Mouse (Mus musculus) E14TG2a.4 (cell line): ENCODE data around the gene Gm44511.
"Not testable (repeated sequence)": the region's sequence is repeated elsewhere in the genome, so short reads cannot be mapped to it uniquely, and the experiment has no call there.

Source experiments
- H3K27me3 ChIP-seq: 2 replicates; pipeline ENCODE4 v1.6.1; 2014; ENCODE audit warnings: low read length, control low read depth; ENCODE audit not compliant: insufficient read depth
- H3K36me3 ChIP-seq: 2 replicates; pipeline ENCODE4 v1.6.1; 2014; ENCODE audit warnings: low read length, control low read depth; ENCODE audit not compliant: insufficient read depth
- H3K4me1 ChIP-seq: replicated peaks from 2 replicates; pipeline ENCODE4 v1.6.1; 2014; ENCODE audit warnings: low read depth, low read length, control low read depth
- H3K4me3 ChIP-seq: replicated peaks from 2 replicates; pipeline ENCODE4 v1.5.1; 2014; ENCODE audit warnings: mild to moderate bottlenecking, low read length
- H3K9me3 ChIP-seq: 2 replicates; pipeline ENCODE4 v1.6.1; 2014; ENCODE audit warnings: low read length, control low read depth
- CTCF ChIP-seq: conservative IDR thresholded peaks from 2 replicates; pipeline ENCODE4 v1.5.1; 2014; ENCODE audit warnings: low read length
- NANOG ChIP-seq: IDR thresholded peaks from 2 replicates; pipeline ENCODE4 v1.6.1; 2014; ENCODE audit warnings: borderline replicate concordance, low read length, mixed read lengths
- POU5F1 ChIP-seq: IDR thresholded peaks from 2 replicates; pipeline ENCODE4 v1.6.1; 2014; ENCODE audit warnings: low read length, borderline replicate concordance

The Gm44511 gene

DNA sequence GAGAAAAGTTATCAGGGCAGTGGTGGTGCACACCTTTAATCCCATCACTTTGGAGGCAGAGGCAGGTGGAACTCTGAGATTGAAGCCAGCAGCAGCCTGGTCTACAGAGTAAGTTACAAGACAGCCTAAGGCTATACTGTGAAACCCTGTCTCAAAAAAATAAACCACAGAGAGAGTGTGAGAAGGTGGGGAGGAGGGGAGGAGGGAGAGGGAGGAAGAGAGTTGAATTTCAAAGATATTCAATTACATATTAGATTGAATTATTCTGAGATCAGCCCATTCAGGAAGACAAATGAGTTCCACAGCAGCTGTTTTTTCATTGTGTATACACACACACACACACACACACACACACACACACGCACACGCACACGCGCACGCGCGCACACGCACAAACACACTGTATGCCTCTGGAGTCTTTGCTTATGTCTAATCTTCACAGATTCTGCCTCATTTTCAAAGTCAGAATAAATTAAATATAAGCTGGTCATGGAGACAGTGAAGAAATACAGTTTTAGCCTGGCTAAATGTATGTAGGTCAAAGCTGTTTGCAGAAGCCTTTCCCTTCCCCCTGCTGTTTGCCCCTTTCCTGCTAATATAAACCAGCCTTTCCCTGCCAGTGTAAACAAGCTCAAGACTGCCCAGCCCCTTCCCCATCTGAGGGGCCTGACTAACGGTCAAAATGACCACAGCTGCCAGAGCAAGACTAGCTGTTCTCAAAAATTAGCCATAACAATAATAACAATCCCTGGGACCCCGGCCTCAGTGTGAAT is 56.4 kb downstream of the Gm44511 start:
- TF ChIP-seq NANOG (no peak), CTCF (no peak), POU5F1 (no peak)
- peaks cover 21% of the 10 kb centered on the region for H3K9me3 ChIP-seq
- H3K4me1 ChIP-seq, result peaks cover 6% of the 10 kb centered on the region
- no peaks in the 10 kb centered on the region for H3K27me3 ChIP-seq
- H3K4me3 ChIP-seq, result no peak overlapping the region
- no peaks in the 10 kb centered on the region for H3K36me3 ChIP-seq

- peaks cover 8% of the 10 kb centered on the region for H3K9me3 ChIP-seq
- no peaks in the 10 kb centered on the region for H3K27me3 ChIP-seq
- H3K36me3 ChIP-seq, result no peaks in the 10 kb centered on the region
- no peak overlapping the region for H3K4me3 ChIP-seq
- no peak for TF ChIP-seq NANOG
- no peak for TF ChIP-seq POU5F1
- TF ChIP-seq CTCF, result no peak
- peaks cover 6% of the 10 kb centered on the region for H3K4me1 ChIP-seq
Measured at GRCm38 (mm10) chr6:128768047-128768446, 58.1 kb downstream of the Gm44511 start.

GRCm38 (mm10) chr6:128766486-128767254 is 59.4 kb downstream of the Gm44511 start:
- H3K9me3 ChIP-seq, result peaks cover 14% of the 10 kb centered on the region

GRCm38 (mm10) chr6:128765211-128765610 is 60.9 kb downstream of the Gm44511 start:
- no peak overlapping the region for H3K4me3 ChIP-seq
- no peaks in the 10 kb centered on the region for H3K36me3 ChIP-seq
- H3K27me3 ChIP-seq, result no peaks in the 10 kb centered on the region
- H3K4me1 ChIP-seq, result peaks cover 10% of the 10 kb centered on the region
- no peak for TF ChIP-seq CTCF
- no peak for TF ChIP-seq NANOG
- TF ChIP-seq POU5F1, result no peak
- peaks cover 14% of the 10 kb centered on the region for H3K9me3 ChIP-seq

More at GRCm38 (mm10) chr6:128766486-128767254, 59.4 kb downstream of the Gm44511 start:
- H3K4me1 ChIP-seq, H3K4me3 ChIP-seq, H3K27me3 ChIP-seq, H3K36me3 ChIP-seq: not testable (repeated sequence)
- TF ChIP-seq CTCF, result peak; percentile 46

DNA sequence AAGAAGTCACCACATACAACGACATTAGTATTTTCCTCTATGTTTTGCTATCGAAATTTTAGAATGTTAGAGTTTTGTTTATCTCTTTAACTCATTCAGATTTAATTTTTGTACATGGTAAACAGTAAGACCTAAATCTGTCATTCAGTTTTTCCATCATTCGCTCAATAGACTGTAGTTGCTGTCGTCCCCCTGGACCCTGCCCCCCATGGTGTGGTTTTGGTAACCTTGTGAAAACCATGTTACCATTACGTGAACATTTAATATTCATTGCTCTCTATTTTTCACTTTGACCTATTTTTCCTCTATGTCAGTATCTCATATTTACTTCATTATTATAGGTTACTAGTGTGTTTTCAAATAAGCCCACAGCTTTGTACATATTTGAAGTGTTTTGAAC is 61.5 kb downstream of the Gm44511 start:
- H3K4me1 ChIP-seq, result peaks cover 11% of the 10 kb centered on the region
- H3K4me3 ChIP-seq, result peak overlapping the region; percentile 49
- H3K9me3 ChIP-seq, result peaks cover 14% of the 10 kb centered on the region
- TF ChIP-seq NANOG (no peak), CTCF (no peak), POU5F1 (no peak)
- no peaks in the 10 kb centered on the region for H3K27me3 ChIP-seq
- H3K36me3 ChIP-seq, result no peaks in the 10 kb centered on the region

GRCm38 (mm10) chr6:128763736-128764523 is 62.2 kb downstream of the Gm44511 start:
- peak overlapping the region; percentile 67 for H3K4me3 ChIP-seq
- H3K9me3 ChIP-seq, result peaks cover 14% of the 10 kb centered on the region
- peaks cover 15% of the 10 kb centered on the region for H3K4me1 ChIP-seq
- no peak for TF ChIP-seq NANOG
- no peak for TF ChIP-seq POU5F1
- peak; percentile 48 for TF ChIP-seq CTCF
- no peaks in the 10 kb centered on the region for H3K36me3 ChIP-seq
- H3K27me3 ChIP-seq, result no peaks in the 10 kb centered on the region

DNA sequence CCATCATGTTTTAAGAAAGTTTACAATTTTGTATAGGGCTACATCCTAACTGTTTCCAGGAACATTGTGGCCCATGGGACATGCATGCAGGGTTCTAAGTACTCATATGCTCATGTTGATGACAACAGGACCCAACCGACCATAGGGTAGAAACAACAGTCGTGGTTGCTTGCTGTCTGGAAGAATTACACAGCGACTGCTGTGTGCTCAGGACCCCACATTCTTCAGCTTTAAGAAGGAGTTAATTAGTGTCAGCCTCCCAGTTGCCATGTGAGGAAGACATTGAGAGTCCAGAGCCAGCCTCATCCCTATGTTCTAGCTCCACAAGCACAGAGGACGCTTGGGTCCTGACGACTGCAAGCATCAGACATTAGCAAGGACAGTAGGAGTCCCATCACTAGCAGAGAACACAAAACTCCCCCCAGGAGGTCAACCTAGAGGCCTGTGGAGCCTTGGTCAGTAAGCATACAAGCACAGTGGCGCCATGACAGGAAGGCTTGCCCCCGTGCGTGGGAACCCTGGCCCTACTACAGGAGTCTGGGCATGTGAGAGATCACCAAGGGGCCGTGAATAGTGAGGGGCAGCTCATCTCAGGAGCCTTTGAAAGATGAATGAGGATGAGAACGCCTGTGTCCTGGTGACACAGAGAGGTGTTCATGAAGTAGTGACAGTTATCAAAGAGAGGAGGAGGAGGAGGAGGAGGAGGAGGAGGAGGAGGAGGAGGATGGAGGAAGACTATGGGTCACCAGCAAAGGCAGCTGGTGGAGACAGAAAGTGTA is 63.0 kb downstream of the Gm44511 start:
- H3K4me1 ChIP-seq, result peaks cover 17% of the 10 kb centered on the region
- not testable (repeated sequence) for H3K27me3 ChIP-seq, H3K36me3 ChIP-seq
- peak overlapping the region; percentile 67 for H3K4me3 ChIP-seq
- peaks cover 14% of the 10 kb centered on the region for H3K9me3 ChIP-seq

DNA sequence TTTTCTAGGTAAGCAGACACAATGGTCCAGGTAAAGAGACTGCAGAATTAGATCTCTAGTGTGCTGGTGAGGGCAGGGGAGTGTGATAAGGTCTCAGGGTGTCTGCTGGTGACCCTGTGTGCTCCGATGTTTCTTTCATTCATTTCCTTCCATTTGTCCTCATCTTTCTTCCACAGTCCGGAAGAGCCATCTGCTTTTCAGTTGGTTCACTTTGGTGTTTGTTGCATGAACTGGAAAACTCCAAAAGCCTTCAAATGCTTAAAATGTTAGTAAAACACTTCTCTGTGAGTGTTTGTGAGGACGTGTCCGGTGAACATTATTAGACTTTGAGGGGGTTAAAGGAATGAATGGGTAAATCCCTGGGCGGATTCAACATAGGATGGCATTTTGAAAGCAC is 65.0 kb downstream of the Gm44511 start:
- Histone ChIP-seq H3K4me1 (peaks cover 19% of the 10 kb centered on the region), H3K36me3 (no peaks in the 10 kb centered on the region), H3K4me3 (peak overlapping the region; percentile 93), H3K27me3 (no peaks in the 10 kb centered on the region), H3K9me3 (peaks cover 14% of the 10 kb centered on the region)
- no peak for TF ChIP-seq NANOG
- no peak for TF ChIP-seq CTCF
- no peak for TF ChIP-seq POU5F1
